Mouse (Mus musculus) spleen, postnatal 36 days (tissue): ENCODE data around the gene Fam189a1.

Source experiments
- DNase-seq, 2 experiments: peaks; one replicate each; pipeline ENCODE4 v3.0.0; 2022; ENCODE audit warnings: low spot score in 2 of 2, mixed read lengths in 1 of 2

Gene Fam189a1

DNA sequence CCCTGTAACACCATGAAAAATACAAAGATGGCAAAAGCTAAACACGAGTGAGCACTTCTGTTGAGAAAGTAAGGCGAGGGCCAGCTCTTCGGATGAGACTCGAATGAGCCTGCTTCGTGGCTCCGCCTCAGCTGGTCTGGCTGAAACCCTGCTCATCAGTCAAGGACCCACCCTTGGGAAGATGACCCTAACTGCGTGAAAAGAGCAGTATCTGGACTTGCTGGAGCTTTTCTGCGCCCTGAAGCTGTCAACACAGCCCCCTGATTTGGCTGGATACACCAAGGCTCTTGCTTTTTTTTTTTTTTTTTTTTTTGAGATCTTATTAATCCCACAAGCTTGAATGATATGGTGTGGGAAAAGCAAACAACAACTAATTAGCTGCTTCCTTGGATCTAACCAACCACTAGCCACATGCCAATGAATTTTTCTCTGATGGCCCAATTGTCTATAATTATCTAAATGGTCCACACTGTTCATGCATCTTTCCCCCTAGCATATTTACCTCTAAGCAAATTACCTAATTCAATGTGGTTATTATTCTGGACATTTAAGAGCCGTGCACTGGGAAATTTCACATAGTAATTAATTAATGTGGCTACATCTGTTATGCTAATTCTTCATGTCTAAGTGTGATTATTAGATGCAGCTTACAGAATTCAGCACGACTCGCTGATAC is 272.0 kb downstream of the Fam189a1 start:
- no peak for DNase-seq

DNA sequence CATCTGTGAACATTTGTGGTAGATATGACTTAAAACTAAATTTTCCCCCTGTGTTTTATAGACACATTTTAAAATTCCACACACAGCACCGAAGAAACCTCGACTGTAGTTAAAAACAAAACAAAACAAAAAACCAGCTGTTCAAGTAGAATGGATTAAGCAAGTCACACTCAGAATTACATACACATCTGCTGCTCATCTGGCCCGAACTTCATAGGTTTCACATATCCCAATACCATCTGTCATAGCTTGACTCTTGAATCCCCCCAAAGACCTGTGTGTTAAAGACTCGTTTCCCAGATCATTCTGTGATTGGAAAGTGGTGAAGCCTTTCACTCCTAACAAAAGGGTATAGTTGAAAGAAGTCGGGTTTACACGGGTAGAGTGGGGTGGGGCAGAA is 274.1 kb downstream of the Fam189a1 start:
- DNase-seq = no peak

GRCm38 (mm10) chr7:64881387-64881786 is 275.0 kb downstream of the Fam189a1 start:
- DNase-seq = no peak

GRCm38 (mm10) chr7:64880415-64880814 is 276.0 kb downstream of the Fam189a1 start:
- DNase-seq = no peak

- DNase-seq = no peak
Observed at GRCm38 (mm10) chr7:64874941-64875340, 281.4 kb downstream of the Fam189a1 start.

DNA sequence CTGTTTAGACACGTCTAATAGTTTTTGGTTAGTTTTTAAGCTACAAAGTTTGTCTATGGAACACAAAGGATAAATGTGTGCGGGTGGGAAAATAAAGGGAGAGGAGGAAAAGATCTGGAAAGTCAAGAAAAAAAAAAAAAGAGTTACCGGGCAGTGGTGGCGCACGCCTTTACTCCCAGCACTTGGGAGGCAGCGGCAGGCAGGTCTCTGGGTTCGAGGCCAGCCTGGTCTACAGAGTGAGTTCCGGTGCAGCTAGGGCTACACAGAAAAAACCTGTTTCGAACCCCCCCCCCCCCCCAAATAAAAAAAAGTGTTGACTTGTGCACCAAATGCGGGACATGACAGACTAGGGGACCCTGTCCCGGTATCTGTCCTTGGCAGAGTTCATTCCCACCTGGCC is 283.1 kb downstream of the Fam189a1 start:
- peak in 1 of 2 experiments; percentile 3 for DNase-seq

DNA sequence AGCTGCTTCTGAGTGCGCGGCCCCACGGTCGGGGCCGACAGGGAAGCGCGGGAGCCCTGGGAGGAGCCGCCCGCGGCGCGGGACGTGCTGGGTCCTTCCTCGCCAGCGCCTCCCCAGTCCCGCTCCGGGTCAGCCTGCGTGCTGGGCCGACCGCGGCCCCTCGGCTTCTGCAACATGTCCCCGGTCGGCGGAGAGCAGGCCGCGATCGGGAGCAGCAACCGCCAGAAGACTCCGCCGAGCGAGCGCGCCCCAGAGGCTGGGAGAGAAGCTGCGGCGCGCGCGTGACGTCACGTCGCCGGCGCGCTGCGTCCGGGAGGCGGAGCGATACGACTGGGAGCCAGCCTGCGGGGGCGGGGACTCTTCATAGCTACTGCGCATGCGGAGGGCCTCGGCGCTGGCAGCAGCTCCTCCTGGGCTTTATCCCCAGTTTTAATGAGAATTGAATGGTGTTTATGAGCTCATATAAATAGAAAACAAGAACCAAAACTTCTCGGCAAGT is 283.6 kb downstream of the Fam189a1 start, which contains the start of gene Nsmce3:
Nsmce3 (minus strand) TSS at position 255 of the 499 bp plus-strand sequence.
- DNase-seq = peak; percentile 93

DNA sequence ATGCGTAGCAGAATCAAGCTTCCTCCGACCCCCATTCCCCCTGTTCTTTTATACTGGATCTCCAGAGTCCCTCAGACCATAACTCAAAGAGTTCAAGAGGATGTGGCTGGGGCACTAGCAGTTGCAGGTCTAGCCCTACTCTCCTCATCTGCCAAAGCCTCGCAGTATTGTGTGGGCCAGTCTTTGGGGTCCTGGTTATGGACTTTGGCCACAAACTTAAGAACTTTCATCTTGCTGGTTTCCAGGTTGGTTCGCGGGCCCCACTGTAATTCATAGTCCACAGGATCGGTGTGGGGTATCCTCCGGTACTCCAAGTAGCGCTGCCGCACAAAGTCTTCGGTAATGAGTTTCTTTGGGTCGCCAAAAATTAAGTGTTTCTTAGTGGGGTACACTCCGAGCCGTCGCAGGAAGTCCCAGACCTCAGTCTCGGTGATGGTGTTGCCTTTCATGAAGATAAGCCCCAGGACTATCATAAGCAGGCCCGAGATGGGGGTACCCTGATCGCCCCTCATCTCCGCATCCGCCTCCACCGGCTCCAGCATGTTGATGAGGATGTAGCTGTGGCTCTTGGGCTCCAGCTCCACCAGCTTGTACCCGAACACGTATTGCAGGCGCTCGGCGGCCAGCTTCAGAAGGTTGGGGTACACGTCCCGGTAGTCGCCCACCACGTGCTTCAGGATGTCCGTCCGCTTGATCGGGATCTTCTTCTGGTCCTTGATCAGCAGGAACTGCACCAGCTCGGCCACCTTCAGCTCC is 284.2 kb downstream of the Fam189a1 start:
- DNase-seq = no peak

DNA sequence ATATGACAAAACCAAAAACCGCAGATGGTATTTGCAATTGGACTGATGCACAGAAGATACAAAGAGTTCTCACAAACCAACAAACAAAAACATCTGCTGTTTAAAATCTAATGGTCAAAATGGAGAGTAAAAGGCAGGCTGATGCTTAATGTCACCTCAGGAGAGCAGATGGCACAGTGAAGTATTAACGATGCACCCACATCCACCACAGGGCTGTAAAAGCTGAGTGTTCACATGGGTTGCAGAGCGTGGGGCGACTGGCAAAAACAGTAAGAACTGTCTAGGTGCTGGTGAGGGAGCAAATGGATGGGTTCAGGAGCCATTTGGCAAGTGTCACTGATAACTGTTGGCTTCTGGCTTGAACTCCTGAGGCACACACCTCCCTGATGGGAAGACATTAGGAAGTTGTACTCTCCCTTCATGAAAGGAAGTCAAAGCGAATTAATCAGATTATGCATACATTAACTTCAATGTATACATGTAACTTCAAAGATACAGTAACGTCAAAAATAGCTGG is 286.8 kb downstream of the Fam189a1 start:
- no peak for DNase-seq

DNA sequence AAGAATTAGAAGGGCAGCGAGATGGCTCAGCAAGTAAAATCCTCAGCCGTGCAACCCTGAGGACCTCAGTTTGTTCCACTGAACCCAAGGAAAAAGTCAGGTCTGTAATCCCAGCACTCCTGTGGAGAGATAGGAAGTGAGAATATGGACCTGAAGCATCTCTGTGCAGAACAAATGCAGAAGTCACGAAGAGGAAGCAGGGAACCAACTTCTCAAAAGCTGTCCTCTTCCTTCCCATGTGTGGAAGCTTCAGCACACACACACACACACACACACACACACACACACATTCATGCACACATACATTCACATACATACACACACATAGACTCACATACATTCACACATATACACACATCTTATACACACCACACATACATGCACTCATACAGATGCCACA is 292.8 kb downstream of the Fam189a1 start:
- no peak for DNase-seq

DNA sequence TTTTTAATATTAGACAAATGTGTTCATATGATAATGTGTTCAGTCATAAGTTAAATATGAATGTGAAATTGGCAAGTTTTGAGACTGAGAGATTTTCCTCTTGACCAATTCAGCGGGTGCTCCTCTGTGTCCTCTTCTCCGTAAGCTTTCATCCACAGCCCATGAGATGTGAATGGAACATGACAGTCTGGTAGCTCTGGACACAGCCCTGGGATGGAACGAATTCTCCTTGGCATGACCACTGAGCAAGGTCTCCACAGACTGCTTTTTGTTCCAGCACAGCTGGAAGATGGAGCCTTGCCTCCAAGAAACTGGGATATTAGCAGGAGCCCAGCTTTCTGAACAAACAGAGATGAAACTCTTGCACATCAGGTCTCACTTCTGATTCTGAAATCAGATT is 293.4 kb downstream of the Fam189a1 start:
- DNase-seq = no peak

DNA sequence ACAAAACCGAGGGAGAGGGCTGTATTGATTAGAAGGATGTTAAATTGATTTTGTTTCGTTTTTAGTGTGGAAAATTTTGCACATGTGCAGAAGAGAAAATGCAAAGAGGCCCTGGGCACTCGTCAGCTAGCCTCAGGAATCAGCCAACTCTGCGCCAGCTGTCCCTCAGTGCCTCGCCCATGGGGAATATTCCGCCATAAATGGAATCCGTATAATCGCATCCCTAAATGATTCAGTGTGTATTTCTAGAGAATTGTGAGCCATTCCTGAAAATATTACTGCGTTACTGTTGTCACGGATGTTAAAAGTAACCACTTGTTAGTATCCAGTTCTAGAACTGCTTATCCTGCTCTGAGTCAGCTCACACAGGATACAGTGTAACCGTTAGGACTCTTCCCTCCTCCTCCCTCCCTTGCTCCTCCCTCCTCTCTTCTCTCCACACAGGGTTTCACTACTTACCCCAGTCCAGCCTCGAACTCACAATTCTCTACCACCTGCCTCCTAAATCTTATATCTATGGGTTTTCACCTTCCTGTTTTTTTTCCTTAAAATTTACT is 299.8 kb downstream of the Fam189a1 start:
- no peak for DNase-seq

DNA sequence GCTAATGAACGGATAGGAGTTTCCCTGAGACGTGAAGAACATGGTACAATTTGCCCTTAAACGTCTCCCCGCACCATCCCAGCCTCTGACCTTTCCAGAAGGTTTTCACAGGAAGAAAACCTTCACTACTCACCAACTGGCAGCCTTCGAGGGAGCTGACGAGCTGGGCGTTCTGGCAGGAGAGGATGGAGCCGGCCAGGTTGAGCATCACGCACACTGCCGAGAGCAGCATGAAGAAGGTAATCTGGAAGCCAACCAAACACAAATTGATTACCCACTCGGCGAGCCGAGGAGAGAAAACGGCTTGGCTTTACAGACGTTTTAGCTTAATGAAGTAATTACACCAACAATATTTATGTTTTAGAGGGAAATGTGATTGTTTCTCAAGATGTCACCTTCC is 300.4 kb downstream of the Fam189a1 start:
- no peak for DNase-seq

GRCm38 (mm10) chr7:64855389-64855927 is 300.9 kb downstream of the Fam189a1 start:
- no peak for DNase-seq

DNA sequence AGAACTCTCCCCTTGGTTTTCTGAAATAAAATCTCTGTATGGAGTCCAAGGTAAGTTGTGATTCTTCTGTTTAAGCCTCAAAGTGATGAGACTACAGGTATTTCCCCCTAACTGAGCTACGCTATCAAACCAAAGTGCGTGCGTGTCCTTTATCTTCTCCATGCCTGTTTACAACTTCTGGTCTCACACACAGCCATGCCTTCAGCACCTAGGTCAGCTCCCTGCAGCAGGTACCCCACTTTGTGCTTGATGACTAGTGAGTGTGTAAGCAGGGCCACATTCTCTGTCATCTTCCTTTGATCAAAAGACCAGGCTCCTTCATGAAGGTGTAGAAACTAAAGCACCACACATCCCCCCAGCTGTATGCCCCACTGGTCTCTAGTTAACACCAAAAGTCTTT is 305.6 kb downstream of the Fam189a1 start:
- DNase-seq = no peak

GRCm38 (mm10) chr7:64847366-64847899 is 308.9 kb downstream of the Fam189a1 start:
- DNase-seq = no peak

GRCm38 (mm10) chr7:64846061-64846460 is 310.3 kb downstream of the Fam189a1 start:
- no peak for DNase-seq

- no peak for DNase-seq
Observed at GRCm38 (mm10) chr7:64840946-64841659, 315.3 kb downstream of the Fam189a1 start.

GRCm38 (mm10) chr7:64840576-64840895 is 315.8 kb downstream of the Fam189a1 start:
- DNase-seq = no peak

GRCm38 (mm10) chr7:64839801-64840575 is 316.4 kb downstream of the Fam189a1 start:
- DNase-seq = no peak

DNA sequence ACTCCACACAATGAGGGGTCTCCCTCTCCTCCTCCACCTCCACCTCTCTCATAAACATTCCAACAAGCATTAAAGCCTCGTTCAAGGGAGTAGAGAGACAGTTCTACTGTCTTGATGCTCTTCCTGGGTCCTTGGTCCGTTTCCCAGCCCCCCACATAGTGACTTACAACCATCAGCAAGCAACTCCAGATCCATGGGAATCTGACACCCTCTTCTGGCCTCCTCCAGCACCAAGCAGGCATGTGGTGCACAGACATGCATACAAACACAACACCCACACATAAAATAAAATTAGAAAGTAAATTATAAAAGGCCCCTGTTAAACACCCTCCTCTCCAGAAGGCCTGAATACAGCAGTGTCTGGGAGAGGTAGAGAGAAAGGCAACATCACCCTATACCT is 317.1 kb downstream of the Fam189a1 start:
- DNase-seq = no peak
